Mouse (Mus musculus) stomach, postnatal 0 days (tissue): Measurements from ENCODE around the gene Gsg1l.

Experiments
- CTCF ChIP-seq: IDR thresholded peaks from 2 replicates; pipeline ENCODE4 v1.5.1; 2016; ENCODE audit warnings: antibody characterized with exemption, low read depth, mild to moderate bottlenecking, moderate library complexity
- EP300 ChIP-seq: optimal IDR thresholded peaks from 2 replicates; pipeline ENCODE3; 2016; ENCODE audit warnings: antibody characterized with exemption

DNA sequence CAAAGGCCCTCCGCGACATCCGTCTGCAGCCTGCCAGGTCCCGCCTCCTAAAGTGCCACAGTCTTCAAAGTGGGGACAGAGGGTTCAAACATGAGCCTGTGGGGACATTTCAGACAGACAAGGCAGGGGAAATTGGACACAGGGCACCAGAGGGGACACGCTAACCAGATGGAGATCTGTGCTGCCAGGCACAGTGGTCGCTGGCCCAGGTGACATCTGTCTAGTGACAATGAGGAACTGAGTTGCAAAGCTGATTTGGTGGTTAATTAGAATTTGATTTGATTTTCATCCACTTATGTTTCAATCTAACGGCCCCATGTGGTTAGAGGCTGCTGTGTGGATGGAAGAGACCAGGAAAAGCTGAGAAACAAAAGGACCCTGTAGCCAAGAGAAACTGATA lies 28.6 kb downstream of the Gsg1l start:
- TF ChIP-seq CTCF (no peak), EP300 (no peak)
